Mouse (Mus musculus) neutrophil, adult 5-6 weeks (primary cell): ENCODE data around the gene Ncln. TPM values are rescaled to one million over a fixed set of nuclear protein-coding genes. Genes with fewer than 3 reads are reported as not detected.

ENCODE experiments used
- ATAC-seq: fragments of 151-379, 151-347 bp; 2 replicates; pipeline ENCODE4 v1.8.0; 2017; ENCODE audit warnings: mild to moderate bottlenecking, moderate TSS enrichment; ENCODE audit not compliant: insufficient number of reproducible peaks, poor library complexity, low FRiP score, severe bottlenecking; ENCODE audit errors: extremely low read depth
- total RNA-seq: library from RNA; stranded (forward); fragments of 200-1000 nt; gene quantifications from 2 replicates; pipeline ENCODE4 v1.2.3, GENCODE M21; 2017

The Ncln gene
- total RNA-seq, result 148 and 149 TPM in 2 replicates

DNA sequence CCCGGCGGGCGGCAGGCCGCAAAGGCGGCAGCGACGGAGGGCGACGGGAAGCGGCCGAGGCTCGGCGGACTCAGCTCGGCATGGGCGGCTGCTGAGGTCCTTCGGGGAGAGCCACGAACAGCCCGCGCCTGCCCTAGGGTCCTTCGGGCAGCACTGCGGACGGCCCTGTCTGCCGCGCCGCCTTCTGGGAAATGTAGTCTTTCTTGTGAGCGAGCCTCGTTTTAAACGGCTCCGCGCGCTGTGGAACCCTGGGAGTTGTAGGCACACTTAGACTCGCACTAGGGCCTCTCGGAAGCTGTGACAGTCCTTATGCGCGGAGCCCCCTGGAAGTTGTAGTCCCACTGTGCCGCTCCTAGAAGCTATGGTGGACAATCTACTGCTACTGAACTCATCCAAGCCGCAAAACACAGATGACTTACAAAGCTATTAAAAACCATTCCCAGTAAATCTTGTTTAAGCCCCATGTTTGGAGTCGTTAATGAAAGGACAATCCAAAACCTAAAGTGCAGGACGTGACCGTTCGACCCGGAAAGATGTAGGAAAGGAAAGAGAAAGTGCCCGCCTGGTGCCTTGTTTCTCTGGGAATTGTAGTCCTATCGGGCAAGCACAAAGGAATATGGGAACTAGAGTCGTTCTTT is at the start of gene Ncln:
Ncln (minus strand) TSS at position 129 of the 638 bp plus-strand sequence.
- ATAC-seq, result peak; percentile 83

DNA sequence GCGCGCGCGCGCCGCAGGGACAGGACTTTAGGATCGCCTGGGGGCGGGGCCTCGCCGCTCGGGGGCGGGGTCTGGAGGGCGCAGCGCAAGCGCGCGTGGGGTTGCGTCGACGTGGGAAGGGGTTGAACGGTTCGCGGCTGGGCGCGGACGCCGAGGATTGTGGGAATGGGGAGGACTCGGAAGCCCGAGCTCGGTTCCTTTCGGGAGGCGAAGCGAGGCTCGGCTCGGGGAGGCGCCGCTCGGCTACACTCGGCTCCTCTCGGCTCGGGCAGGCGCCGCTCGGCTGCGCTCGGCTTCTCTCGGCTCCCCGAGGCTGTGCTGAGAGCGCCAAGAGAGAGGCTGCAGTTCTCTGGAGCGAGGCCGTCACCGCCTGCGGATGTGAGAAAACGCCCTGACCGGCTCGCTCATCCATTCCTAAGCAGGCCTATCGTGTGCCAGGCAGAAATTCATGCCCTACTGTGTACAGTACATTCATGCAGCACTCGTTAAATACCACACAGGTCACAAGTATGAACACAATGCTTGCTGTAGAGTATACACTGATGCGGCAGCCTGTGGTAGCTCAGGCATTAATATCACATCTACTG is 49.1 kb upstream of the Ncln start, which contains the start of gene Gna11:
Gna11 (minus strand) TSS at position 30 of the 587 bp plus-strand sequence.
- peak; percentile 88 for ATAC-seq

DNA sequence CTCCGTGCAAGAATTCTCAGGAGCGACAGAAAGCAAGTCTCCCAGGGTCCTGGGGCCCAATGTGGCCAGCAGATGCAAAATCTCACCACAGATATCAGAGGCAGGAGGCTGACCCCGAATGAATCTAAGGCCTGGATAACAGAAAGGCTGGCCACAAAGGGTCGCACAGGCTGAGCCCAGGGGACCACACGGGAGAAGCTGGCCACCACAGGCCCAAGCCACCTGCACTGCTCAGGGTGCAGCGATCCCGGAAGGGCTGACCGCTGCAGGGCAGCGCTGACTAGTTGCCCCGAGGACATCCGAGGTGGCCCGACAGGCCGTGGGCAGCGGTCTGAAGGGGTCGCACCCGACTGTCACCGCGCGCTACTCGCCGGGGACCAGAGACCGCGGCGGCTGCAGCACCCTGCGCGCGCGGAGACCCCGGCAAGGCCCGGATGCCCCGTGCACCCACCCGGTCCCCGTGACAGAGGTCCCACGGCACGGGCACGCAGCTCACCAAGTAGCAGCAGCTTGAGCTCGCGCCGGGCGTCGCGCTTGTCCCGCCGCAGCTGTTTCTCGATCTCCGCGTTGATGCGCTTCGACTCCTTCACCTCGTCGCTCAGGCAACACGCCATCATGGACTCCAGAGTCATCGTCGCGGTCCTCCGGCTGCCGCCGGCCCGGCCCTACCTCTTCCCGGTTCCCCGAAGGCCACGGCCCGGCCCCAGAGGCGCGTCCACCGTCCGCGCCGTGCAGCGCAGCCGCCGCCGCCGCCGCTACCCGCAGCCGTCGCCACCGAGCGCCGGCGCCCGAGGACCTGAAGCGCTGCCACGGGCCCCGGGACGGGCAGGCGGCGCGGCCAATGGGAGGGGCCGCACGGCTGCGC is 48.3 kb upstream of the Ncln start:
- no peak for ATAC-seq

DNA sequence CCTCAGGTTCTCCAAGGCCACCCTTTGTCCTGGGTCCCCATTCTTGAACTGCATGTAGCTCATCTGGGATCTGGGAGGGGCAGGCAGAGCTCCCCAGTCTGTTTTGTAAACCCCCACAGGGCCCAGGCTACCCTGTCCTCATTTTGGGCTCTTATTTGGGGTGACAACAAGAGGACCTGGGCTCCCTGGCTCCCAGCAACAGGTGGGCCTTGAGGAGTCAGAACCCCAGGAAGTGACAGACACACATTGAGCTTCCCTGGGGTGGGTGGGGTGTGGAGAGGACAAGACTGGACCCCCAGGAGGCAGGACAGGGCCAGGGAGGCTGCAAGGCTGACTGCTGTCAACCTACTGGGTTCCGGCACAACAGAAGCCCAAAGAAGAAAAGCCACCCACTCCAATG is 47.4 kb upstream of the Ncln start:
- no peak for ATAC-seq

DNA sequence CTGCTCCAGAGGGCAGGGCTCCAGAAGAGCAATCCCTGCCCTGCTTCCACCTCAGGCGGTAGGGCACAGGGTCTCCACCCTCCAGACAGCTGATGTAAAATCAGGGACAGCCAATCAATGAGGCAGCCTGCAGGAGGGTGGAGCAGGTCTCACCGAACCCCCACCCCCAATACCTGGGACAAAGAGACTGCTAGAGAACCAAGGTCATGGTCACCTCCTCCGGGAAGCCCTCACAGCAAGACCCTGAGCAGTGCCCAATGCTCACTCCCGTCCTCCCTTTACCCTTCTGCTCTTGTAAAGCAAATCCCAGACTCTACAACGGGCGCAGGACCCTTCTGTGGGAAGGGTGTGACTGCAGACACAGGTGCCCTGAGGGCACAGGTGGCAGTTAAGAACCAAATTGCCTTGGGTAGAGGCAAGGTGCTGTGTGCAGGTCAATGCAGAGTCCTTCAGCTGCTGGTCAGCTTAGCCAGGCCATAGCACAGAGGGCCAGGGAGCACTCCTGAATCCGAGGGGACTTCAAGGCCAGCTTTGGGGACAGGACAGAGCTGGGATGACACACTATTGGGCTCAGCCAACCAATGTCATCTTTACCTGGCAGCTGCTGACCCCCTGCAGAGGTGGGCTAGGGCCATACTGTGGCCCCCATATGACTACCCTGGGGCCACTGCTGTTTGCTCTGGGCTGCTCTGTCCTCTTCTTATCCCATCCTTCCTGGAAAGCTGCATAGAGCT is 46.7 kb upstream of the Ncln start:
- no peak for ATAC-seq

DNA sequence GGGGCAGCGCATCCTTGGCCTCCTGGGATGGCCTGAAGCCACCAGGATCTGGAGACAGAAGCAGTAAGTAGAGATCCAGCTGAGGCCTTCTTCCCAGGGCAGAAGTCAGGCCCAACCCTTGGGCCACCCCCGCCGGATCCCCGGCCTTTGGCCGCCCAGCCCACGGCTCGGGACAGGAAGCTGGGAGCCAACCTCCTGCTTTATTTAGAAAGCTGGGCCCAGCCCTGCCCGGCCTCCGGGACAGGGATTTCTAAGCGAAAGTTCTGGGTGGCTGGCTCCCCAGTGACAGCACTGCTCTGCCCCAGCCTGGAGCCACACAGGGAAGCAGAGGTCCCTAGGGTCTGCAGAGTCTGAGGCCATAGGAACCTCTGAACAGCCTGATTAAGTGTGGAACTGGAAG is 45.6 kb upstream of the Ncln start:
- no peak for ATAC-seq

DNA sequence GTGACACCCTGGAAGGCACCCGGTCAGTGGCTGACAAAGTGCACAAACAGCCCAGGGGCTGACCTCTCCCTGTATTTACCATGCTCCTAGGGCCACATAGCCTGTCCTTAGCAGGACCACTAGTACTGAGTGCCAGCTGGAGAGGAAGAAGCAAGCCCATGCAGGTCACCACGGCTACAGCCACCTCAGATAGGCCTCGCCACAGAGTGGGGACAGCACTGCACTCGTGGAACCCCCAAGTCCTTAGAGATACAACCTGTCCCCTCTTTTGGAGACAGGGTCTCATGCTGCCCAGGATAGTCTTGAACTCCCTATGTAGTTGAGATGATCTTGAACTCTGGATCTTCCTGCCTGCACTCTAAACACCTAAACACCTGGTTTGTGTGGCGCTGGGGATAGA is 45.2 kb upstream of the Ncln start:
- no peak for ATAC-seq

DNA sequence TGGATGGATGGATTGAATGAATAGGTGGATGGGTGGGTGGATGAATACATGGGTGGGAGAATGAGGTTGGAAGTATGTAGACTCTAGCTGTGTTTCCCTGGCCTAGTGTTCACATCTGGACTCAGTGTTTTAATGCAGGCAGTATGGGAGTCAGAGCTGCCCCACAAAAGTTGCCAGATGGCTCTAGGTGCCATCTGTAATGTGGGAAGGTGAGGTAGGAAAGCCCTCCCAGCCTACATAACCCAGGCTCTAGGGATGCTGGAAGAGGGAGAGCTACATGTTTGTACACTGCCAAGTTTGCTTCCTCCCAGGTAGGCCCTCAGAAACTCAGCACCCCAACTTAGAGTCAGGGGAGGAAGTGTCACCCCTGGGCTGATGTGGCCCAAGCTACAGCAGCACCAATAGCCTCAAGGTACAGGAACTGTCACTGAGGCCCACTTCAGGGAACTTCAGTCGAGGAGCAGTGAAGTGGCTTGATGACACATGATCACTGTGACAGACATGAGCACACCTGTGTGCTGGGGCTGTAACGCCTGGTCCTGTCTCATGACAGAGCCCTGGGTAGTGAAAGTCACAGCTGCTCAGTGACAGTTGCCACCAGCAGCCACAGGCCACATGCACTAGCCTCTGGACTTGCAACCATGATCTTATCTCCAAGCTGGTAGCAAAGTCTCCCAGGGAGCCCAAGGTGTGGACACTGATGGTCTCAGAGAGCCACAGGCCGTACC is 42.3 kb upstream of the Ncln start:
- 0 out of 2 replicates have a peak, but pooled peaks have one; percentile 17 for ATAC-seq

DNA sequence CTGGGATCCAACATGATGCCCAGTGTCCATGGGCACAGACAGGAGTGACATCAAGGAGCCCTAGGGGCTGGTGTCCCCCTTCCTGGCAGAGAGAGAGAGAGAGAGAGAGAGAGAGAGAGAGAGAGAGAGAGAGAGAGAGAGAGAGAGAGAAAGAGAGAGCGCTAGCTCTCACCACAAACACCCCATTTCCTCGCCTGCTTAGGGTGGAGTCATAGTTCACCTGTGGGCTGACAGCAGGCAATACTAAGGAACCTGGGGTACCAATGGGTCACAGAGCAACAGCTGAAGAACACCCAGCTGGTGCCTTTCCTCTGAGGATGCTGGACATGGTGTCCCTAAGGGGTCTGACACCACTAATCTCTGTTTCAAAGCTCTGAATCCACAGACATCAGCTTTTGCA is 41.2 kb upstream of the Ncln start:
- no peak for ATAC-seq

DNA sequence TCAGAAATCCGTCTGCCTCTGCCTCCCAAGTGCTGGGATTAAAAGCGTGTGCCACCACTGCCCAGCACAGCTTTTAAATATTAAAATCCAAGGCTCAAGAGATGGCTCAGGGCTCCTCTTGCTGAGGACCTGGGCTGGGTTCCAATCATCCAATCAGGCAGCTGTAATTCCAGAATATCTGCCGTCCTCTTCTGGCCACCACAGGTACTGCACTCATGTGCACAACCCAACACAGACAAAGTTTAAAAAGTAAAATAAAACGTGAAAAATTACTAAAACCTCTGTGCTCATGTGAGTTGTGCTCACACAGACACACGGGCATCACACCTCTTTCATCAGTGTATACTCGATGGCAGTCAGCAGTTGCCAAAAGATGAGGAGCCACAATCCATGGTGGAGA is 40.5 kb upstream of the Ncln start:
- ATAC-seq, result no peak

DNA sequence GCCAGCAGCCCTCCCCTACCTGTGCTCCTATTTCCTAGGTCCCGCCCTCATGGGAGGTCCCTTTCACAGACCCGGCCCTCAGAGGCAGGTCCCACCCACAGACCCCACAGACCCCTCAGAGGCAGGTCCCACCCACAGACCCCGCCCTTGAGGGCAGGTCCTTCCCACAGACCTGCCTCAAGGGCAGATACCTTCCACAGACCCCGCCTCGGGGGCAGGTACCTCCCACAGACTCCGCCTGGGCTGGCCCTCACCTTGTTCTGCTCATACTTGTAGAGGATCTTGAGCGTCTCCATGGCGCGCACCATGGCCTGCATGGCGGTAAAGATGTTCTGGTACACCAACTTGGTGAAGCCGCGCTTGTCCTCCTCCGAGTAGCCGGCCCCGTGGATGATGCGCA is 38.6 kb upstream of the Ncln start:
- ATAC-seq, result no peak

DNA sequence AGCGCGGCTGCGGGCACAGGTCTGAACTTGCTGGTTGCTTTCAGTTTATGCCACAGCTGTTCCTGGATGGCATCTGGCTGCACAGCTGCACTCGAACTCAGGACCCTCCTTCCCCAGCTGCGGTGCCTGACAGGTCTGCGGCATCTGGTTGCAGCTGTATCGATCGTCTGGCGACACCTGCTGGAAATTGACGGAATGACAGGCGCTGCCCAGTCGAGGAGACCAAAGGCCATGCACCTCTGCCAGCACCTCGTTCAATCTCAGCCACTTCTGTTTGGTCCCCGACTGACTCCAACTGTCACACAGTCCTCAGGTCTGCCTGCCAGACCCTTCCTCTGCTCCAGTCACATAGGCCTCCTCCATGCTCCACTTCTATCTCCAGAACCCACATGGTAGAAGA is 30.6 kb upstream of the Ncln start:
- ATAC-seq, result peak; percentile 82

DNA sequence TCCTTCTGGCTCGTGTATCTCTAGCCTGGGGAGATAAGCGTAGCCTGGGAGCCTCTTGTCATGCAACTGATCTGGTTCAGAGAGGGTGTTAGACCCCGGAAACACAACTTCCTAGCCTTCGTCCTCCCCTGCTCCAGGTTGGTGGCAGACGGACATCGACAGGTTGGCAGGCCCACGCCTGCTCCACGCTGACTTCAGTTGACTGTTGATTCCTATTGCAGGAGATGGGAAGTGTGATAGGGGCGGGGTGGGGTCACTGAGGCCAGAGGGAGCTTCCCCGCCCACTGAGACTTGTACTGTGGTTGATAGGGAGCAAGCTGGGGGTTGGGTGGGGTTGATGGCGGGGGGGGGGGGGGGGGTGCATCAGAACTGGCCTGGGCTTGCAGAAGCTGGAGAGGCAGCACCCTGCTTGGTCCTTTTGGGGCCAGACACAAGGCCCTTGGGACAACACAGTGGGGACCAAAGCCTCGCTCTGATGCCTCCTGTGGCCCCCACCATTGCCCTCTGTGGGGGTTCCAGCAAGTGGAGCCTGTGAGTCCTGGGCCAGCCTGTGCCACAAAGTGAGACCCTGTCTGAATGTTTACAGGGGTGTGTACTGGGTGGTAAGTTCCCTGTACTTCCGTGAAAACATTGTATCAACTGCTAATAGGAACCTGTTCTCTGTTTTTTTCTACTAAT is 29.0 kb upstream of the Ncln start:
- no peak for ATAC-seq

DNA sequence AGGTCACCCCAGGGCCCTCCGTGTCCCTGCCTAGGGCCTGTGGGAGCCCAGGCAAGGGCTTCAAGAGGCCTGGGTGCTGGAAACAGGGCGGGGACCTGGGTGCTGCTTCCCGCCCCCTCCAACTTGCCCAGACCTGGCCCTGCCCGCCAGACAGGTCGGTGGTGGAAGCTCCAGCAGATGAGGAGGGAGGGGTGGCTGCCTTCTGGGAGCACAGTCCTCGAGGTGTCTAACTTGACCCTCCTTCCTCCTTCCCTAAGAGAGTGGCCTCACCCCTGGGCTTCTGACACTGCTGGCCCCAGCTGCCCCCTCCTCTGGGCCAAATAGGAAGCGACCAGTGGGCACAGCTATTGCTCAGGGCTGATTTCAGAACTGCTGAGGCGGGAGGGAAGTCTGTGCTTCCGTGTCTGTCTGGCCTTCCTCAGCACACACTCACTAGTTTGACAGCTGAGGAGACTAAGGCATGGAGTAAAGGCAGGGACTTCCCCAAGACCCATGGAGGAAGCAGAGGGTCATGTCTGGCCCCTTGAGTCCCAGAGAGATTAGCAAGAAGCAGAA is 27.9 kb upstream of the Ncln start, which contains the start of gene Gna15:
Gna15 (minus strand) TSS at position 175 of the 555 bp plus-strand sequence.
- peak; percentile 31 for ATAC-seq

DNA sequence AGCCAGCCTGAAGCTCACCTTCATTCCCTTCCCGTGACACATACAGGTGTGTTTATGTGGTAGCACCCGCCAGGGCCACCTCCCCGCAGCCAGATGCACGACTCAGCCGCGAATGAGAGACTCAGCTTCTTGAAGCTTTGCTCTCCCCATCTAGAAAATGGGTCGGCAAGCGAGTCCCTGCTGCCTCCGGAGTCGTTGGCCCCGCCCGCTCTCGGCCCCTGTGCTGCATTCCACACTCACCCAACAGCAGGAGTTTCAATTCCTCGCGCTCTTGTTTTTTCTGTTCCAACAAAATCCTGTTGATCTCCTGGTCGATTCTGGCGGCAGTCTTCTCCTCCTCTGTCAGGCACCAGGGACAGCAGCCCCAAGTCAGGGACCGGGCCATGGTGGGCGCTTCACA is 27.4 kb upstream of the Ncln start:
- no peak for ATAC-seq

DNA sequence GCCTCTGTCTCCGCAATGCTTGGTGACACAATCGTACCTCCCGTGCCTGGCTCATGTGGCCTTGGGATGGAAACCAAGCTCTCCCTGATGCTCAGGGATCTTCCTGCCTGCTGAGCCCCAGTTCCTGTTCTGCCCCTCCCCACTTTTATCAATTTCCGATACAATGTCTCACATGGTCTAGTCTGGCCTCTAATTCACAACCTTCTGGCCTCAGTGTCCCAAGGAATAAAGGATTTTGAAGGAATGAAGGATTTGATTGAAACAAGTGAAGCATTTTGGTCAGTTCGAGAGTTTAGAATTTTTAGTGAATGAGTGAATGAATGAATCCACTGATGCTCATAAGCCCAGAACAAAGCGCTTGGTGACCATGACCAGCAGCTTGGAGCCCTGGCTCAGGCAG is 26.9 kb upstream of the Ncln start:
- ATAC-seq, result no peak

DNA sequence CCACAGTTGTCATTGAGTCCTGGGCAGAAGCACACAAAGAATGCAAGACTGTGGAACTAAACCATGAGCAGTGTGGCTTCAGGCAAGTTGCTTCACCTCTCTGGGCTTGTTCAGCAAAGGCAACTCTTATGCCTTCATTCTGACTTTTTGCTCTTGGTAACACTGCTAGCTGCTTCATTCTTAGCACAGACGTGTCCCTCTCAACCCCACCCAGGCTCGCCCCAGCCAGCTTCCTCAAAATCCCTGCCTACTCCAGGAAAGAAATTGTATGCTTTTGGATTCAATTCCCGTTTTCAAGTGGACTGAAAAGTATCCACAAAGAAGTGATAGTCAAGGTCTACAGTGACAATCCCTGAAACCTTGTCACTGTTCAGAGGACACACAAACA is 23.8 kb upstream of the Ncln start:
- ATAC-seq, result no peak
